Mouse (Mus musculus) heart, postnatal 0 days (tissue): ENCODE results near the gene Smarcb1.

Experiments
- CTCF ChIP-seq: IDR thresholded peaks from 2 replicates; pipeline ENCODE4 v1.5.1; 2016; ENCODE audit warnings: antibody characterized with exemption, control low read depth, low read depth
- EP300 ChIP-seq: IDR thresholded peaks from 2 replicates; pipeline ENCODE4 v1.6.1; 2016; ENCODE audit warnings: antibody characterized with exemption, low read depth

GRCm38 (mm10) chr10:75880351-75880750, 41.1 kb downstream of the Smarcb1 start:
- TF ChIP-seq EP300 (no peak), CTCF (no peak)
